Mouse (Mus musculus) ES-E14 (cell line): ENCODE data around the gene Dnase2b. TPM values are rescaled to one million over a fixed set of nuclear protein-coding genes. Genes with fewer than 3 reads are reported as not detected.

Experiments used
- DNase-seq: peaks from one replicate; pipeline ENCODE4 v3.0.0-alpha.2; 2013; ENCODE audit warnings: low read depth, low spot score
- H3K27ac ChIP-seq: 2 replicates; pipeline ENCODE4 v1.5.1; 2012; ENCODE audit warnings: low read depth, mild to moderate bottlenecking, low read length, moderate library complexity, mixed read lengths; ENCODE audit not compliant: poor library complexity, insufficient read depth, severe bottlenecking
- H3K36me3 ChIP-seq: 2 replicates; pipeline ENCODE4 v1.6.1; 2012; ENCODE audit warnings: mild to moderate bottlenecking, low read length, moderate library complexity, mixed read lengths; ENCODE audit not compliant: control insufficient read depth, poor library complexity, insufficient read depth, severe bottlenecking
- H3K4me1 ChIP-seq, 2 experiments: fragments of 150-350 bp in 1 of 2; sonication (generic) in 1 of 2; 2 replicates each; pipeline ENCODE4 v1.6.1; 2012; ENCODE audit warnings: low read length in 2 of 2, mild to moderate bottlenecking in 1 of 2, mixed read lengths in 1 of 2; ENCODE audit not compliant: control insufficient read depth in 2 of 2, insufficient read depth in 2 of 2, poor library complexity in 1 of 2
- H3K4me3 ChIP-seq, 2 experiments: fragments of 150-350 bp in 1 of 2; sonication (generic) in 1 of 2; 2 replicates each; pipeline ENCODE4 v1.5.1; 2012; ENCODE audit warnings: low read length in 2 of 2, low read depth in 1 of 2, mild to moderate bottlenecking in 1 of 2, mixed read lengths in 1 of 2; ENCODE audit not compliant: insufficient read depth in 1 of 2, poor library complexity in 1 of 2, severe bottlenecking in 1 of 2
- H3K9ac ChIP-seq: 2 replicates; pipeline ENCODE4 v1.6.1; 2012; ENCODE audit warnings: low read depth, mild to moderate bottlenecking, low read length, mixed read lengths; ENCODE audit not compliant: poor library complexity, insufficient read depth, severe bottlenecking
- H3K9me3 ChIP-seq: fragments of 150-350 bp; sonication (generic); 2 replicates; pipeline ENCODE4 v1.6.1; 2012; ENCODE audit warnings: low read depth, mild to moderate bottlenecking, low read length; ENCODE audit not compliant: control insufficient read depth, insufficient read depth
- CHD2 ChIP-seq: IDR thresholded peaks from 2 replicates; pipeline ENCODE4 v1.6.1; 2014; ENCODE audit warnings: mild to moderate bottlenecking, low read depth, low read length, inconsistent platforms
- HCFC1 ChIP-seq: IDR thresholded peaks from 2 replicates; pipeline ENCODE4 v1.6.1; 2012; ENCODE audit warnings: low read length, inconsistent platforms, borderline replicate concordance; ENCODE audit not compliant: insufficient read depth
- MAFK ChIP-seq: IDR thresholded peaks from 2 replicates; pipeline ENCODE4 v1.6.1; 2014; ENCODE audit warnings: mild to moderate bottlenecking, low read depth, low read length, inconsistent platforms; ENCODE audit not compliant: insufficient read depth
- ZC3H11A ChIP-seq: IDR thresholded peaks from 2 replicates; pipeline ENCODE4 v1.6.1; 2012; ENCODE audit warnings: low read depth, mild to moderate bottlenecking, inconsistent platforms, low read length, borderline replicate concordance
- ZNF384 ChIP-seq: IDR thresholded peaks from 2 replicates; pipeline ENCODE4 v1.6.1; 2012; ENCODE audit warnings: low read depth, low read length, inconsistent platforms
- in situ Hi-C, 2 experiments: fragments of 600-800 bp; cut with MboI; formaldehyde crosslinking; loops; one replicate each; pipeline ENCODE4 v1.15.1; 2025; ENCODE audit warnings: low sequenced_read_pairs in 2 of 2, inconsistent platforms in 1 of 2; ENCODE audit not compliant: unreplicated experiment in 2 of 2
- total RNA-seq: library from RNA; depleted of rRNA; stranded (reverse); fragments of 300-350 nt; gene quantifications from 2 replicates; pipeline ENCODE4 v1.2.3, GENCODE M21; 2012

Dnase2b gene
- total RNA-seq, 1 experiment: not detected

- Histone ChIP-seq H3K4me1 (peaks cover 0 to 6% of the 10 kb centered on the region in 2 experiments; a peak in 2 of 4 replicates), H3K27ac (no peak overlapping the region), H3K4me3 (no peak overlapping the region), H3K9ac (no peak overlapping the region), H3K9me3 (no peaks in the 10 kb centered on the region), H3K36me3 (no peaks in the 10 kb centered on the region)
- no peak for DNase-seq
- in situ Hi-C loops: no loop called here
- TF ChIP-seq MAFK (no peak), HCFC1 (no peak), ZNF384 (no peak), ZC3H11A (no peak), CHD2 (no peak)
Observed at GRCm38 (mm10) chr3:146565065-146565411, 50.4 kb downstream of the Dnase2b start.

- Histone ChIP-seq H3K4me1 (peaks cover 0 to 6% of the 10 kb centered on the region in 2 experiments; a peak in 2 of 4 replicates), H3K27ac (no peak overlapping the region), H3K36me3 (no peaks in the 10 kb centered on the region), H3K4me3 (no peak overlapping the region), H3K9me3 (no peaks in the 10 kb centered on the region), H3K9ac (no peak overlapping the region)
- peak; percentile 59 for DNase-seq
- TF ChIP-seq ZC3H11A (peak; percentile 42; the same call in 1 of the 2 replicates), CHD2 (no peak), ZNF384 (peak; percentile 77)
- in situ Hi-C loops: no loop called here
Observed at GRCm38 (mm10) chr3:146564268-146565064, 50.9 kb downstream of the Dnase2b start.

- no peaks in the 10 kb centered on the region for H3K36me3 ChIP-seq
- in situ Hi-C loops: no loop called here
Observed at GRCm38 (mm10) chr3:146562936-146563335, 52.5 kb downstream of the Dnase2b start.

GRCm38 (mm10) chr3:146557507-146557906, 57.9 kb downstream of the Dnase2b start:
- TF ChIP-seq CHD2 (no peak), ZNF384 (no peak), HCFC1 (no peak), MAFK (no peak), ZC3H11A (no peak)
- Histone ChIP-seq H3K27ac (no peak overlapping the region), H3K9ac (no peak overlapping the region), H3K4me1 (no peaks in the 10 kb centered on the region), H3K9me3 (no peaks in the 10 kb centered on the region), H3K4me3 (no peak overlapping the region), H3K36me3 (no peaks in the 10 kb centered on the region)
- in situ Hi-C loops: no loop called here
- DNase-seq: no peak

More at GRCm38 (mm10) chr3:146562936-146563335, 52.5 kb downstream of the Dnase2b start:
- no peaks in the 10 kb centered on the region for H3K9me3 ChIP-seq
- H3K9ac ChIP-seq: no peak overlapping the region
- DNase-seq: peak; percentile 16
- TF ChIP-seq ZC3H11A (no peak), MAFK (no peak), ZNF384 (no peak), HCFC1 (no peak), CHD2 (no peak)
- H3K4me3 ChIP-seq: no peak overlapping the region
- H3K27ac ChIP-seq: no peak overlapping the region
- H3K4me1 ChIP-seq: peaks cover 0 to 6% of the 10 kb centered on the region in 2 experiments; a peak in 2 of 4 replicates
